Mouse (Mus musculus): ENCODE data around the gene Rexo5.

Gene Rexo5

GRCm38 (mm10) chr7:119849096-119849495 is 55.3 kb downstream of the Rexo5 start:
- no peaks in the 10 kb centered on the region for H3K27me3 ChIP-seq (ENCODE audit: insufficient read depth, low read length)
- no peaks in the 10 kb centered on the region for H3K9me3 ChIP-seq (ENCODE audit: low read length)
- H3K4me3 ChIP-seq (replicated peaks; ENCODE audit: low read length), result no peak overlapping the region
- H3K4me1 ChIP-seq (replicated peaks; ENCODE audit: low read depth, low read length), result peaks cover 29% of the 10 kb centered on the region
- peaks cover 58% of the 10 kb centered on the region for H3K36me3 ChIP-seq (ENCODE audit: insufficient read depth, low read length)
- peak; percentile 88 for TF ChIP-seq CTCF (conservative IDR thresholded peaks at IDR 0.05; ENCODE audit: low read length)
- no peak for TF ChIP-seq POU5F1 (IDR thresholded peaks at IDR 0.05; ENCODE audit: borderline replicate concordance, low read length)

- H3K9me3 ChIP-seq (ENCODE audit: low read length), result no peaks in the 10 kb centered on the region
- no peaks in the 10 kb centered on the region for H3K27me3 ChIP-seq (ENCODE audit: insufficient read depth, low read length)
- TF ChIP-seq CTCF (conservative IDR thresholded peaks at IDR 0.05; ENCODE audit: low read length), result no peak
- TF ChIP-seq POU5F1 (IDR thresholded peaks at IDR 0.05; ENCODE audit: borderline replicate concordance, low read length), result no peak
- no peak for TF ChIP-seq NANOG (IDR thresholded peaks at IDR 0.05; ENCODE audit: borderline replicate concordance, low read length)
- no peak overlapping the region for H3K4me3 ChIP-seq (replicated peaks; ENCODE audit: low read length)
- H3K4me1 ChIP-seq (replicated peaks; ENCODE audit: low read depth, low read length), result peaks cover 42% of the 10 kb centered on the region
- H3K36me3 ChIP-seq (ENCODE audit: insufficient read depth, low read length), result peaks cover 62% of the 10 kb centered on the region
These were observed 56.9 kb downstream of the Rexo5 start for GRCm38 (mm10) chr7:119850737-119851136.

- Histone ChIP-seq H3K27me3 (ENCODE audit: insufficient read depth, low read length) (no peaks in the 10 kb centered on the region), H3K36me3 (ENCODE audit: insufficient read depth, low read length) (peaks cover 70% of the 10 kb centered on the region), H3K4me3 (replicated peaks; ENCODE audit: low read length) (no peak overlapping the region), H3K4me1 (replicated peaks; ENCODE audit: low read depth, low read length) (peaks cover 59% of the 10 kb centered on the region), H3K9me3 (ENCODE audit: low read length) (no peaks in the 10 kb centered on the region)
- TF ChIP-seq POU5F1 (IDR thresholded peaks at IDR 0.05; ENCODE audit: borderline replicate concordance, low read length) (no peak), NANOG (IDR thresholded peaks at IDR 0.05; ENCODE audit: borderline replicate concordance, low read length) (no peak), CTCF (conservative IDR thresholded peaks at IDR 0.05; ENCODE audit: low read length) (no peak)
These were observed 58.7 kb downstream of the Rexo5 start for GRCm38 (mm10) chr7:119852494-119852893.

GRCm38 (mm10) chr7:119853186-119853585 is 59.4 kb downstream of the Rexo5 start:
- Histone ChIP-seq H3K9me3 (ENCODE audit: low read length) (no peaks in the 10 kb centered on the region), H3K27me3 (ENCODE audit: insufficient read depth, low read length) (no peaks in the 10 kb centered on the region), H3K4me1 (replicated peaks; ENCODE audit: low read depth, low read length) (peaks cover 66% of the 10 kb centered on the region), H3K36me3 (ENCODE audit: insufficient read depth, low read length) (peaks cover 77% of the 10 kb centered on the region), H3K4me3 (replicated peaks; ENCODE audit: low read length) (no peak overlapping the region)
- TF ChIP-seq CTCF (conservative IDR thresholded peaks at IDR 0.05; ENCODE audit: low read length), result no peak
- no peak for TF ChIP-seq POU5F1 (IDR thresholded peaks at IDR 0.05; ENCODE audit: borderline replicate concordance, low read length)
- TF ChIP-seq NANOG (IDR thresholded peaks at IDR 0.05; ENCODE audit: borderline replicate concordance, low read length), result no peak

- peaks cover 77% of the 10 kb centered on the region for H3K4me1 ChIP-seq (replicated peaks; ENCODE audit: low read depth, low read length)
- no peaks in the 10 kb centered on the region for H3K27me3 ChIP-seq (ENCODE audit: insufficient read depth, low read length)
- H3K36me3 ChIP-seq (ENCODE audit: insufficient read depth, low read length), result peaks cover 79% of the 10 kb centered on the region
- H3K9me3 ChIP-seq (ENCODE audit: low read length), result no peaks in the 10 kb centered on the region
- TF ChIP-seq NANOG (IDR thresholded peaks at IDR 0.05; ENCODE audit: borderline replicate concordance, low read length) (no peak), CTCF (conservative IDR thresholded peaks at IDR 0.05; ENCODE audit: low read length) (no peak)
- H3K4me3 ChIP-seq (replicated peaks; ENCODE audit: low read length), result no peak overlapping the region
These were observed 60.6 kb downstream of the Rexo5 start for GRCm38 (mm10) chr7:119854362-119854761.

- no peaks in the 10 kb centered on the region for H3K9me3 ChIP-seq (ENCODE audit: low read length)
- TF ChIP-seq NANOG (IDR thresholded peaks at IDR 0.05; ENCODE audit: borderline replicate concordance, low read length) (no peak), CTCF (conservative IDR thresholded peaks at IDR 0.05; ENCODE audit: low read length) (no peak), POU5F1 (IDR thresholded peaks at IDR 0.05; ENCODE audit: borderline replicate concordance, low read length) (no peak)
- peaks cover 82% of the 10 kb centered on the region for H3K36me3 ChIP-seq (ENCODE audit: insufficient read depth, low read length)
- no peaks in the 10 kb centered on the region for H3K27me3 ChIP-seq (ENCODE audit: insufficient read depth, low read length)
- H3K4me1 ChIP-seq (replicated peaks; ENCODE audit: low read depth, low read length), result peaks cover 84% of the 10 kb centered on the region
- no peak overlapping the region for H3K4me3 ChIP-seq (replicated peaks; ENCODE audit: low read length)
These were observed 61.2 kb downstream of the Rexo5 start for GRCm38 (mm10) chr7:119855031-119855430.

GRCm38 (mm10) chr7:119859476-119859875 is 65.7 kb downstream of the Rexo5 start:
- TF ChIP-seq CTCF (conservative IDR thresholded peaks at IDR 0.05; ENCODE audit: low read length) (0 out of 2 replicates have a peak, but pooled peaks have one; percentile 2), NANOG (IDR thresholded peaks at IDR 0.05; ENCODE audit: borderline replicate concordance, low read length) (no peak)
- H3K36me3 ChIP-seq (ENCODE audit: insufficient read depth, low read length), result peaks cover 64% of the 10 kb centered on the region
- H3K27me3 ChIP-seq (ENCODE audit: insufficient read depth, low read length), result no peaks in the 10 kb centered on the region
- peak overlapping the region; percentile 61 for H3K4me3 ChIP-seq (replicated peaks; ENCODE audit: low read length)
- H3K4me1 ChIP-seq (replicated peaks; ENCODE audit: low read depth, low read length), result peaks cover 92% of the 10 kb centered on the region
- H3K9me3 ChIP-seq (ENCODE audit: low read length), result no peaks in the 10 kb centered on the region

GRCm38 (mm10) chr7:119860116-119860515 is 66.3 kb downstream of the Rexo5 start:
- Histone ChIP-seq H3K27me3 (ENCODE audit: insufficient read depth, low read length) (no peaks in the 10 kb centered on the region), H3K4me1 (replicated peaks; ENCODE audit: low read depth, low read length) (peaks cover 93% of the 10 kb centered on the region), H3K9me3 (ENCODE audit: low read length) (no peaks in the 10 kb centered on the region), H3K36me3 (ENCODE audit: insufficient read depth, low read length) (peaks cover 59% of the 10 kb centered on the region), H3K4me3 (replicated peaks; ENCODE audit: low read length) (peak overlapping the region; percentile 61)
- no peak for TF ChIP-seq CTCF (conservative IDR thresholded peaks at IDR 0.05; ENCODE audit: low read length)
- no peak for TF ChIP-seq POU5F1 (IDR thresholded peaks at IDR 0.05; ENCODE audit: borderline replicate concordance, low read length)
- no peak for TF ChIP-seq NANOG (IDR thresholded peaks at IDR 0.05; ENCODE audit: borderline replicate concordance, low read length)

- Histone ChIP-seq H3K9me3 (ENCODE audit: low read length) (no peaks in the 10 kb centered on the region), H3K4me1 (replicated peaks; ENCODE audit: low read depth, low read length) (peaks cover 93% of the 10 kb centered on the region), H3K36me3 (ENCODE audit: insufficient read depth, low read length) (peaks cover 59% of the 10 kb centered on the region), H3K27me3 (ENCODE audit: insufficient read depth, low read length) (no peaks in the 10 kb centered on the region), H3K4me3 (replicated peaks; ENCODE audit: low read length) (peak overlapping the region; percentile 61)
- TF ChIP-seq POU5F1 (IDR thresholded peaks at IDR 0.05; ENCODE audit: borderline replicate concordance, low read length) (no peak), CTCF (conservative IDR thresholded peaks at IDR 0.05; ENCODE audit: low read length) (no peak), NANOG (IDR thresholded peaks at IDR 0.05; ENCODE audit: borderline replicate concordance, low read length) (no peak)
These were observed 66.7 kb downstream of the Rexo5 start for GRCm38 (mm10) chr7:119860554-119860953.
